10 mouse cellular contexts compared by ENCODE assay signal in genomic region chr9:114855327-114855726, GRCm38 (mm10). TPM values are rescaled to one million over a fixed set of nuclear protein-coding genes. Genes with fewer than 3 reads are reported as not detected.
DNase-seq lines count a peak whose midpoint lies in the region; ATAC-seq and TF ChIP-seq lines count a peak whose summit lies in the region.
"Had no signal": no experiment of that assay in that cellular context is flagged by ENCODE, and none has a peak within 500 bp of the region (broad histone marks: within the 10 kb centered on the region; RNA-seq: fewer than 3 reads in every experiment).

No protein-coding gene starts in this region.

- no peak overlapping the region for H3K27ac ChIP-seq in intestine, postnatal 0 days (ENCODE audit: low read depth, low read length)
- no peak overlapping the region for H3K27ac ChIP-seq in forebrain, embryonic 11.5 days (ENCODE audit: low read depth, low read length)

- 39% methylated on average over 11 of the region's 11 CpGs for WGBS in intestine, postnatal 0 days
- WGBS in forebrain, embryonic 11.5 days = 73% methylated on average over 11 of the region's 11 CpGs

- 0 out of 2 replicates have a peak, but pooled peaks cover 4% of the 10 kb centered on the region for H3K4me1 ChIP-seq in intestine, postnatal 0 days (replicated peaks; ENCODE audit: control insufficient read depth, insufficient read depth, low read length)
- no peaks in the 10 kb centered on the region for H3K4me1 ChIP-seq in forebrain, embryonic 11.5 days (replicated peaks; ENCODE audit: control insufficient read depth, insufficient read depth, low read length)

- peak; percentile 45 for DNase-seq in adrenal gland, adult 2 months
- DNase-seq in adrenal gland, adult 18-20 months (ENCODE audit: low spot score in 2 of 2) = no peak
- peak; percentile 30 for DNase-seq in 3T3-L1 (ENCODE audit: low read depth, low spot score)
- peak; percentile 54 to 78 for DNase-seq in left cerebral cortex, postnatal 25 days (ENCODE audit: low spot score in 2 of 2)
- no peak for DNase-seq in embryo, embryonic 10.5 days (ENCODE audit: low spot score)
- DNase-seq in urinary bladder, adult 18-20 months (ENCODE audit: low spot score in 2 of 2) = no peak
- no peak for DNase-seq in forebrain, embryonic 11.5 days (ENCODE audit: low spot score)
- DNase-seq: lung, postnatal 14 days had no signal

- peak; percentile 45 for TF ChIP-seq CTCF in intestine, postnatal 0 days (IDR thresholded peaks at IDR 0.05; ENCODE audit: low read depth)

- no peak overlapping the region for H3K9ac ChIP-seq in intestine, postnatal 0 days (ENCODE audit: low read depth, low read length)
- no peak overlapping the region for H3K9ac ChIP-seq in forebrain, embryonic 11.5 days (ENCODE audit: low read length)

- H3K9me3 ChIP-seq in intestine, postnatal 0 days (ENCODE audit: control insufficient read depth) = no peaks in the 10 kb centered on the region
- H3K9me3 ChIP-seq in forebrain, embryonic 11.5 days (ENCODE audit: control insufficient read depth, low read length) = no peaks in the 10 kb centered on the region

- ATAC-seq in intestine, postnatal 0 days = 0 out of 2 replicates have a peak, but pooled peaks have one; percentile 27
- no peak for ATAC-seq in forebrain, embryonic 11.5 days (replicated peaks; ENCODE audit: low FRiP score)

- no peak overlapping the region for H3K4me3 ChIP-seq in intestine, postnatal 0 days (ENCODE audit: low read depth, low read length)
- no peak overlapping the region for H3K4me3 ChIP-seq in forebrain, embryonic 11.5 days (ENCODE audit: low read depth, low read length)

- intact Hi-C loops in left cerebral cortex, postnatal 25 days (cut with DNase I) = no loop called here

- H3K4me2 ChIP-seq in intestine, postnatal 0 days (replicated peaks; ENCODE audit: low read depth) = no peak overlapping the region
- H3K4me2 ChIP-seq in forebrain, embryonic 11.5 days (ENCODE audit: low read depth, low read length, severe bottlenecking) = no peak overlapping the region

- H3K27me3 ChIP-seq in intestine, postnatal 0 days (replicated peaks; ENCODE audit: control insufficient read depth, insufficient read depth, low read length) = no peaks in the 10 kb centered on the region
- H3K27me3 ChIP-seq in forebrain, embryonic 11.5 days (ENCODE audit: control insufficient read depth, insufficient read depth, low read length) = no peaks in the 10 kb centered on the region

- H3K36me3 ChIP-seq in intestine, postnatal 0 days (ENCODE audit: control insufficient read depth, insufficient read depth) = no peaks in the 10 kb centered on the region
- H3K36me3 ChIP-seq in forebrain, embryonic 11.5 days (ENCODE audit: control insufficient read depth, insufficient read depth, low read length) = no peaks in the 10 kb centered on the region

RNA-seq across cellular contexts. Expression of gene Cmtm8, which starts 11.4 kb away (rescaled TPM):
- total RNA-seq in adrenal gland, adult 2 months (2021) = 1 to 10 TPM; 4.9 to 7.3 TPM
- polyA plus RNA-seq in adrenal gland, adult 2 months (2012; rRNA removed) = 23.2 and 32.4 TPM in 2 replicates
- 1 to 10 TPM; 5.8 to 7.3 TPM for total RNA-seq in adrenal gland, adult 18-20 months (2021)
- polyA plus RNA-seq in intestine, postnatal 0 days (2015; fragmentation: Nextera tagmentation; extraction: Ambion mirVana) = 91.5 and 104 TPM in 2 replicates
- 1 to 10 TPM; 2.2 to 2.5 TPM for total RNA-seq in left cerebral cortex, postnatal 25 days (2021)
- polyA plus RNA-seq in forebrain, embryonic 11.5 days (2014; fragmentation: Nextera tagmentation; extraction: Ambion mirVana) = 19.1 and 21.2 TPM in 2 replicates
- polyA plus RNA-seq: C2C12 had no signal

Comparison
In these comparisons a context has a peak if more than half of its experiments do, and no peak if none do; other contexts are left out.
1. DNase-seq: peak in adrenal gland, adult 2 months (single experiment), 3T3-L1 (single experiment) and left cerebral cortex, postnatal 25 days (2 of 2); none in adrenal gland, adult 18-20 months (0 of 2), embryo, embryonic 10.5 days (single experiment), urinary bladder, adult 18-20 months (0 of 2) and forebrain, embryonic 11.5 days (single experiment).